Mouse (Mus musculus) liver, embryonic 14.5 days (tissue): Measurements from ENCODE around the gene Srsf2. TPM values are rescaled to one million over a fixed set of nuclear protein-coding genes. Genes with fewer than 3 reads are reported as not detected.
A peak's percentile ranks its signal among the peaks of the same experiment; 100 is the strongest.

Source experiments
- ATAC-seq: fragments of 200-750 bp; cut with Nextera tagmentation; 2 replicates; pipeline ENCODE4 v1.8.0; 2017; ENCODE audit warnings: moderate number of reproducible peaks, mild to moderate bottlenecking, moderate library complexity; ENCODE audit not compliant: insufficient read depth
- DNase-seq, 3 experiments: peaks; one replicate each; pipeline ENCODE4 v3.0.0-alpha.2; 2012 to 2013; ENCODE audit warnings: low read depth in 3 of 3, low spot score in 3 of 3
- H3K27ac ChIP-seq: fragments of 300-500 bp; sonication (generic); 2 replicates; pipeline ENCODE4 v1.5.1; 2014; ENCODE audit warnings: moderate library complexity, mild to moderate bottlenecking, control low read depth, inconsistent platforms
- H3K27me3 ChIP-seq: fragments of 300-500 bp; sonication (generic); 2 replicates; pipeline ENCODE4 v1.6.1; 2014; ENCODE audit warnings: mild to moderate bottlenecking, low read length, moderate library complexity; ENCODE audit not compliant: control insufficient read depth, insufficient read depth
- H3K36me3 ChIP-seq: fragments of 300-500 bp; sonication (generic); replicated peaks from 2 replicates; pipeline ENCODE4 v1.6.1; 2014; ENCODE audit warnings: low read depth; ENCODE audit not compliant: control insufficient read depth, insufficient read depth
- H3K4me1 ChIP-seq, 2 experiments: fragments of 200-500 bp in 1 of 2; fragments of 300-500 bp in 1 of 2; sonication (generic) in 1 of 2; replicated peaks; 2 replicates each; pipeline ENCODE4 v1.6.1; 2012 to 2014; ENCODE audit warnings: antibody characterized with exemption in 1 of 2, inconsistent platforms in 1 of 2, low read length in 1 of 2; ENCODE audit not compliant: control insufficient read depth in 2 of 2, insufficient read depth in 2 of 2
- H3K4me2 ChIP-seq: fragments of 300-500 bp; sonication (generic); 2 replicates; pipeline ENCODE4 v1.6.1; 2014; ENCODE audit warnings: low read depth, mild to moderate bottlenecking, control low read depth, moderate library complexity
- H3K4me3 ChIP-seq, 2 experiments: fragments of 200-500 bp in 1 of 2; fragments of 300-500 bp in 1 of 2; sonication (generic) in 1 of 2; 2 replicates each; pipeline ENCODE4 v1.5.1; 2012 to 2014; ENCODE audit warnings: low read depth in 2 of 2, low read length in 2 of 2, mild to moderate bottlenecking in 2 of 2, control low read depth in 1 of 2, inconsistent platforms in 1 of 2, moderate library complexity in 1 of 2; ENCODE audit not compliant: insufficient read depth in 1 of 2
- H3K9ac ChIP-seq: fragments of 300-500 bp; sonication (generic); replicated peaks from 2 replicates; pipeline ENCODE4 v1.6.1; 2014; ENCODE audit warnings: mild to moderate bottlenecking, control low read depth, moderate library complexity
- H3K9me3 ChIP-seq: fragments of 300-500 bp; sonication (generic); 2 replicates; pipeline ENCODE4 v1.6.1; 2016; ENCODE audit warnings: low read length, mixed read lengths; ENCODE audit not compliant: control insufficient read depth
- CTCF ChIP-seq: IDR thresholded peaks from 2 replicates; pipeline ENCODE4 v1.5.1; 2016; ENCODE audit warnings: antibody characterized with exemption, low read depth, control low read depth
- EP300 ChIP-seq: IDR thresholded peaks from 2 replicates; pipeline ENCODE4 v1.6.1; 2016; ENCODE audit warnings: antibody characterized with exemption, low read depth
- WGBS: fragments of 180-500 bp; shearing (Covaris S2); extraction: QIAGEN DNeasy Blood & Tissue Kit; methylation state at CpG from one replicate; pipeline ENCODE4 v1.1.7; 2014; ENCODE audit not compliant: insufficient replicate concordance; 5-methylcytosine and 5-hydroxymethylcytosine counted together
- polyA plus RNA-seq, 2 experiments: library from polyadenylated mRNA; depleted of rRNA in 1 of 2; stranded (reverse) in 1 of 2; unstranded in 1 of 2; fragments of >200 nt; fragmentation: Nextera tagmentation in 1 of 2; extraction: Ambion mirVana in 1 of 2; gene quantifications; 2 replicates each; pipeline versions ENCODE4 v1.2.1 to v1.2.3; 2012 to 2014

The Srsf2 gene
- polyA plus RNA-seq, 2 experiments, result 334 to 426 TPM

DNA sequence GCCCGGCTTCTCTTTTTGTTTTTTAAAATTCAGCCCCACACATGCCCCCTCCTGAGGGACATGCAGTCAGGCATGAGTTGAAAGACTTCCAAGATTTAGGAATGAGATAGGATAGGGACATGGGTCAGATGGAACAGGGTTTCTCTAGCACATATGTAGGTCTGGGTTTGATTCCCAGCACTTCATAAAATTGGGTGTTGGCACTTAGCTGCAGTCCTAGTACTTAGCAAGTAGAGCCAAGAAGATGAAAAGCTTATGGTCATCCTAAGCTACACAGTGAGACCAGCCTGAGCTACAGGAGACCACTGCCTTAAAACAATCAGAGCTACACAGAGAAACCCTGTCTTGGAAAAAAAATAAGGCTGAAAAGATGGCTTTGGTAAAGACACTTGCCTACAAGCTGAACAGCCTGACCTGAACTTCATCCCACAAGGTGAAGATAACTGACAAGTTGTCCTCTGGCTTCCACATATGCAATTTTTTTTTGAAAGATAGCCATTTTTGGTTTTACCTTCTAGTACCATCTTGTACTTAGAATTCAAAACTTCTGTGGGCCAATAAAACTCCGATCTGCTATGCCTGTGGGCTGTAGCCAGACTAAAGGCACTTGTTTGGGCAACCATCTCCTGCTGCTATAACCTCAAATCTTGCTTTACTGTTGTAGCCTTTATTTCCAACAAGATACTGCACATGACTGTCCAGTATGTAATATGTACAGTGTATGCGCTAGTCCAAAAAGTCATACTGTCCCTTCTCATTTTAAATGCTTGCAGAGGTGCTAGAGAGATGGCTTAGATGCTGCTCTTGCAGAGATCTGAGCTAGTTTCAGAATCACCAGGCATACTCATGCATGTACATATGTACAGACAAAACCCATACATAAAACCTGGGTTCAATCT, 5.5 kb downstream of the Srsf2 start:
- no peak for DNase-seq
- Histone ChIP-seq H3K4me2 (no peak overlapping the region), H3K4me1 (peaks cover 0 to 6% of the 10 kb centered on the region in 2 experiments; a peak in 2 of 4 replicates), H3K9ac (no peak overlapping the region), H3K27ac (no peak overlapping the region; the same call in 1 of the 2 replicates), H3K9me3 (no peaks in the 10 kb centered on the region), H3K4me3 (no peak overlapping the region), H3K27me3 (no peaks in the 10 kb centered on the region), H3K36me3 (peaks cover 53% of the 10 kb centered on the region)
- ATAC-seq, result no peak
- no peak for TF ChIP-seq EP300
- no peak for TF ChIP-seq CTCF
- 87% methylated on average over 3 of the region's 3 CpGs for WGBS

DNA sequence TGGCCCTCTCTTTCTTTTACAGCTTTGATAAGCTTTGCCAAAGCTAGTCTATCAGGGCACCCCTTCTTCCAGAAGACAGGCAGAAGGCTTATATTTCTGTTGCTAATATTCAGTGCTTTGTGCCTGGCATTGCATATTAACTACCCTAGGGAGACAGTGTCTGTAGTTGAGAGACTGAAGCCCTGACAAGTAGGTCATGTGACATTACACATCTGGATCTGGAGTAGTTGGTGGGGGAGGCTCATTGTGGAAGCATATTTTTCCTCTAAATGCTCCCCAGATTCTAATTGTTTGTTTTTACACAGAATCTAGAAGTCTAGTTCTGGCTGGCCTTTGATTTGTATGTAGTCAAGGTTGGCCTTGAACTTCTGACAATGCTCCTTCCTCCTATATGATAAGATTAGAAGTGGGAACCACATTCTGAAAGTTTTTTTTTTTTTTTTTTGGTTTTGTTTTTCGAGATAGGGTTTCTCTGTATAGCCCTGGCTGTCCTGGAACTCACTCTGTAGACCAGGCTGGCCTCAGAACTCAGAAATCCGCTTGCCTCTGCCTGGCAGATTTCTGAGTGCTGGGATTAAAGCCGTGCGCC, 6.2 kb downstream of the Srsf2 start:
- TF ChIP-seq CTCF (no peak), EP300 (no peak)
- ATAC-seq, result no peak
- 64% methylated on average over 4 of the region's 4 CpGs for WGBS
- H3K36me3 ChIP-seq, result peaks cover 49% of the 10 kb centered on the region
- no peak for DNase-seq
- no peaks in the 10 kb centered on the region for H3K27me3 ChIP-seq
- no peaks in the 10 kb centered on the region for H3K9me3 ChIP-seq
- no peak overlapping the region for H3K4me2 ChIP-seq
- no peak overlapping the region for H3K9ac ChIP-seq
- no peak overlapping the region for H3K4me3 ChIP-seq
- peaks cover 0 to 6% of the 10 kb centered on the region in 2 experiments; a peak in 2 of 4 replicates for H3K4me1 ChIP-seq
- no peak overlapping the region; the same call in 1 of the 2 replicates for H3K27ac ChIP-seq

DNA sequence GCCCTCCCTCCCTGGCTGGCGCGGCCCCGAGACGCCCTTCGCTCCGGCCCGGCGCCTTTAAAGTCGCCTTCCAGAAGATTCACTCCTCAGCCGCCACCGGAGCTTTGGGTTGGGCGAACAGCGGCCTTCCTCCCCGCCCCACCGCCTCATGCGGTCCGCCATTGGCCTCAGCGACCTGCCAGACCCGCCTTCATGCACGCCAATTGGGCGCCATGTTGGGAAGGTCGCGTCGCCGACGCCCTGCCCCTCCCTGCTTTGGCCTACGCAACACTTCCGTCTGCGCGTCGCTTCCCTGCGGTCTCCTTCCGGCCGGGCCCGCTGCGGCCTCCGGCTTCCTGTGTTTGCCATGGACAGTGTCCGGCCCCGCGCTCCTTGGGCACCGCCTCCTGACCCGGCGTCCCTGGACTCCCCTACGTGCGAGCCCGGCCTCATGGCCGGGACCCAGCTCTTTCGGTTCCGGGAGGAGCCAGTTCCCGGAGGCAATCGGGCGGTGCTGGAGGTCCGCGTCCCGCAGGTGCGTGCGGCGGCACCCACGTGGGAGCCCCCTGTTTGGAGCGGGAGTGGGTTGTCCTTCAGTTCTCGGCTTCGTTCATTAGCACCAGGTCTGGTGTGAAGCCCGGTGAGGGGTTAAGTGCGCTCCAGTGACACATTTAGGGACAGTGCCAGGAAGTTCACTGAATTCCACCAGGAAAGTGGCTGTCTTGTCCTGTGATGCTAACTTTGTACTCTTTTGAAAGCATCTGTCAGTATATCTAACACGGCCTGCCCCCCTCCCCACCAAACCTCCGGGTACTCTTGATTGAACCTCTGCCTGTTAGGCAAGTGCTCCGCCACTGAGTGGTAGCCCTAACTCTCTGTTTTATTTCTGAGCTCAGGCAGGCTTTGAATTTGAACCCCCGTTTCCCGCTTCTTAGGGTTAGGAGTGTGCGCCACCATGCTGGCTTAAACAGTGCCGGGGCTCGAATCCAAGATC, 9.3 kb downstream of the Srsf2 start, which contains the start of the genes Mettl23 and Jmjd6:
Mettl23 (plus strand) TSS at position 18 of the 973 bp plus-strand sequence.
Jmjd6 (minus strand) TSS at position 189 of the 973 bp plus-strand sequence.
- WGBS, result under 1% methylated on average over 72 of the region's 72 CpGs
- peak within 1 kb of the TSS; percentile 84 for H3K9ac ChIP-seq
- peak within 1 kb of the TSS; percentile 93 to 96 for H3K4me3 ChIP-seq
- H3K9me3 ChIP-seq, result no peaks in the 10 kb centered on the region
- peak within 1 kb of the TSS; percentile 90 for H3K27ac ChIP-seq
- no peaks in the 10 kb centered on the region for H3K27me3 ChIP-seq
- peaks cover 46% of the 10 kb centered on the region for H3K36me3 ChIP-seq
- H3K4me1 ChIP-seq, result peaks cover 7 to 15% of the 10 kb centered on the region in 2 experiments
- ATAC-seq (peak; percentile 95), DNase-seq (peak; percentile 94 to 95 (median 95))
- peak within 1 kb of the TSS; percentile 99 for H3K4me2 ChIP-seq
- TF ChIP-seq EP300 (no peak), CTCF (peak; percentile 19; the same call in 1 of the 2 replicates)

DNA sequence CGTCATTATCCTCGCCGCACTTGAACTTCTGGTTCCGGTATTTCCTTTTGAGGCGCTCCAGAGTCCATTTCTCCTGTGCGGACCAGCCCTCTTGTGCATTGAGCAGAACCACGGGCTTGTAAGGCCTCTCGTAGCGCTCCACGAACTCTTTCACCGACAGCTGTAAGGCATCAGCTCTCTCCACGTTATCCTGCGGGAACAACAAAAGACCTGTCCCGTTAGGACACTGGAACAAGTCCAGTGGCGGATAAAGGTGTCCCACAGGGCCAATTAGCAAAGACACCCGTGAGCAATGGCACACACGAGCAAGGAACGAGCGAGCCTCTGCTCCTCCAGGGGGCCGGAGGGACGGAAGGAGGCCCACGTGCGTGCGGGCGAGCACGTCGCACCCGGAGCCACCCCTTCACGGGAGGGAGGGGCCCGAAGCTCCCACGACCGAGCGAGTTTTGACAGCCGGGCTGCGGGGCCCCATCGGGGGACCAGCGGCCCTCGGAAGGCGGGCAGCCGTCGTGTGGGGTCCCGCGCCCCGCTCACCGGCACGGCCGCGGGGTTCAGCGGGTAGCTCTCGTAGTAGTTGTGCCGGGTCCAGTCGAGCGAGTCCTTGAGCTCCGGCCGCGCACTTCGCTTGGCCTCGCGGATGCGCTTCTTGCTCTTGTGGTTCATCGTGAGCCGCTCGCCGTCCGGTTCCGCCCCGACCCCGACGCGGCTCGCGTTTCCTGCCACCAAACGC, 10.2 kb downstream of the Srsf2 start:
- H3K4me3 ChIP-seq, result peak overlapping the region; percentile 93 to 96
- peak overlapping the region; percentile 90 for H3K27ac ChIP-seq
- peaks cover 7 to 15% of the 10 kb centered on the region in 2 experiments for H3K4me1 ChIP-seq
- H3K36me3 ChIP-seq, result peaks cover 44% of the 10 kb centered on the region
- no peaks in the 10 kb centered on the region for H3K9me3 ChIP-seq
- DNase-seq (peak in 2 of 3 experiments; percentile 46 to 53), ATAC-seq (peak; percentile 66)
- peak overlapping the region; percentile 99 for H3K4me2 ChIP-seq
- no peaks in the 10 kb centered on the region for H3K27me3 ChIP-seq
- TF ChIP-seq EP300 (no peak), CTCF (peak; percentile 34)
- under 1% methylated on average over 70 of the region's 73 CpGs for WGBS
- peak overlapping the region; percentile 84 for H3K9ac ChIP-seq
